Mouse (Mus musculus): ENCODE data around the gene Pax6. TPM values are rescaled to one million over a fixed set of nuclear protein-coding genes. Genes with fewer than 3 reads are reported as not detected.

Pax6 gene
- polyA plus RNA-seq, 1 experiment from 2014 or later, result 24.7 TPM

DNA sequence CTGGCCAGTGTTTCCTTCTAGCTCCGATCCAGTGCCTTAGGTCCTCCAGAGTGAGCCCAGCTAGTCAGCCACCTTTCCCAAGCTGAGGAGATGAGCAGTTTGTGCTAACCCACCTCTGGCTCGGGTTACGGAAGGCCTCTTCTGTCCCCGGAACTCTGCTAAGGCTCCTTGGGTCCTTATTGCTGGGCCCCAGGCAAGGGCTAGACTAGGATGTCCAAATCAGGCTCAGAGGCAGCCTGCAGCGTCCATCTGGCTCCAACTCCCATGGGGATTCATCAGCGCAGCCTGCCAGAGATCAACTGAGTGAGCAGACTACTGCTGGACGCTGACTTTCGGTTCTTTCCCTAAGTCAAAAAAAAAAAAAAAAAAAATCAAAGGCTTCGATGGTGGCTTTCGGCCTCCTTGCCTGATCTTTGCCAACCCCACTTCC, 4.9 kb downstream of the Pax6 start:
- peaks cover 99% of the 10 kb centered on the region for H3K27me3 ChIP-seq (ENCODE audit: insufficient read depth, poor library complexity, severe bottlenecking)
- H3K4me1 ChIP-seq (replicated peaks), result peaks cover 77% of the 10 kb centered on the region
- H3K27ac ChIP-seq, result peak overlapping the region; percentile 96
- 2% methylated on average over 10 of the region's 10 CpGs for WGBS
- peak overlapping the region; percentile 73 for H3K4me3 ChIP-seq
- peak; percentile 58 for DNase-seq (ENCODE audit: low spot score)
- H3K36me3 ChIP-seq, result no peaks in the 10 kb centered on the region
- no peaks in the 10 kb centered on the region for H3K9me3 ChIP-seq

DNA sequence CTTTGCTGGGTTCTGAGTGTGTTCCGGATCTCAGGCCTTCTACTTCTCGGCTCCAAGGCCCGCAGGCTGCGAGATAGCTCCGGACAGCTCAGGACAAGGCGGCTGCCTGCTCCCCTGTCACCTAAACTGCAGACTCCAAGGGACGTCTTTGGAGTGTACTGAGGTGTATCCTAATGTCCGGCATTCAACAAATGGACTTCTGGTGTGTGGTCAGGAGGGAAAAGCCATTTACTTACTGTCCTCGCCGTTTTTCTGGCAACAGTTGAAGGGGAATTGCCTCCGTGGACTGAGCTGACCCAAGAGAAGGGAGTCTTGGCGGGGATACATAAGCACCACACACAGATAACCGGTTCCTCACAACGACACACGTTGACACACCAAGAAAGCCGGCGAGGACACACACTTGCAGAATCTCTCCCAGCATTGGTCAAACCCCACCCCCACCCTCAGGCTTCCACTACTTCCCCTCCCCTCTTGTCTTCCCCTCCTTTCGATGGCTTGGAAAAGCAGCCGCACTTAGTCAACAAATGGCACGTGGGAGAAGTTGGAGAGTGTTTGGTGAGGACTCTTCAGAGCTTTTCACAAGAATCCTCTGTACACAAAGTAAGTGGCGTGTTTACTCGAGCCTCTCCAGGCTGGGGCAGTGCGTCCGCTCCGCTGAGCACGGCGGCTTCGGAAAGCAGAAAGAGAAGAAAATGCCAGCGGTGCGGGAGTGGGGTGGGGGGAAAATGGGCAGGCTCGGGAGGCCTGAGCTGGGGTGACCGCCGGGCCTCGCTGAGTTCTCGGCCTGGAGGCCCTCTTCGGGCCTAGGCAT, 5.6 kb downstream of the Pax6 start:
- Histone ChIP-seq H3K4me1 (replicated peaks) (peaks cover 77% of the 10 kb centered on the region), H3K4me3 (peak overlapping the region; percentile 73), H3K9me3 (no peaks in the 10 kb centered on the region), H3K27me3 (ENCODE audit: insufficient read depth, poor library complexity, severe bottlenecking) (peaks cover 99% of the 10 kb centered on the region), H3K36me3 (no peaks in the 10 kb centered on the region), H3K27ac (peak overlapping the region; percentile 96)
- DNase-seq (ENCODE audit: low spot score), result peak; percentile 64
- under 1% methylated on average over 36 of the region's 36 CpGs for WGBS

DNA sequence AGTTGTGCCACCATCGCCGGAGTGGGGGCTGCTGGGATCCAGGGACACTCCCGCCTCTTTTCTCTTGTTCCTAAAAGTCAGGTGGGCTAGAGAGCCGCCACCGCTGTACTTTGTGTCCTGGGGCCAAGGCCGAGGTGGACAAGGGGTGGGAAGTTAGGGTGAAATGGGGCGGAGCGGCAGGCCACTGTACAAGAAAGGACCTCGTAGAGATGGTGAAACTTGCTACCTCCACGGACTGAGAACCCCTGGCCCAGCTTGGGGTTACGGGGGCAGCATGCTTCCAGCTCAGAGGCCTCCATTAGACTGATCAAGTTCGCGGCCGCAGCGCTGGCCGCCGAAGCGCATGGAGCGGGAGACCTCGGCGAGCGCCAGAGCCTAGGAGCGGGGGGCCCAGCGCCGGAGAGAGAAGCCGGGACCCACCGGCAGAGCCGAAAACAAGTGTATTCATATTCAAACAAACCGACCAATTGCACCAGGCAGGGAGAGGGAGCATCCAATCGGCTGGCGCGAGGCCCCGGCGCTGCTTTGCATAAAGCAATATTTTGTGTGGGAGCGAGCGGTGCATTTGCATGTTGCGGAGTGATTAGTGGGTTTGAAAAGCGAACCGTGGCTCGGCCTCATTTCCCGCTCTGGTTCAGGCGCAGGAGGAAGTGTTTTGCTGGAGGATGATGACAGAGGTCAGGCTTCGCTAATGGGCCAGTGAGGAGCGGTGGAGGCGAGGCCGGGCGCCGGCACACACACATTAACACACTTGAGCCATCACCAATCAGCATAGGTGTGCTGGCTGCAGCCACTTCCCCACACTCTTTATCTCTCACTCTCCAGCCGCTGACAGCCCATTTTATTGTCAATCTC, 6.4 kb downstream of the Pax6 start:
- peak; percentile 92 for DNase-seq (ENCODE audit: low spot score)
- WGBS, result 0% methylated on average over 49 of the region's 49 CpGs
- H3K36me3 ChIP-seq, result no peaks in the 10 kb centered on the region
- peak overlapping the region; percentile 96 for H3K27ac ChIP-seq
- H3K9me3 ChIP-seq, result no peaks in the 10 kb centered on the region
- peaks cover 75% of the 10 kb centered on the region for H3K4me1 ChIP-seq (replicated peaks)
- peaks cover 99% of the 10 kb centered on the region for H3K27me3 ChIP-seq (ENCODE audit: insufficient read depth, poor library complexity, severe bottlenecking)
- peak overlapping the region; percentile 73 for H3K4me3 ChIP-seq

DNA sequence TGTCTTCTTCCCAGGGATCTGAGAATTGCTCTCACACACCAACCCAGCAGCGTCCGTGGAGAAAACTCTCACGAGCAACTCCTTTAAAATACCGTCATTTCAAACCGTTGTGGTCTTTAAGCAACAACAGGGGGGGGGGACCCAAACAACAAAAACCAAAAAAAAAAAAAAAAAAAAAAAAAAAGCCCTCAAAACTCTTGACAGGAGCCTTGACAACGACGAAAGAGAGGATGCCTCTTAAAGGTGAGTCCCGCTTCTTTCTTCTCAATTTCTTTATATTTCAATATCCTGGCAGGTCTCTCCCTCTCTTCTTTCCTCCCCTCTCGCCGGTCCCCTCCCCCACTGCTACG, 7.0 kb downstream of the Pax6 start:
- Histone ChIP-seq H3K4me3 (peak overlapping the region; percentile 73), H3K4me1 (replicated peaks) (peaks cover 77% of the 10 kb centered on the region), H3K9me3 (no peaks in the 10 kb centered on the region), H3K27me3 (ENCODE audit: insufficient read depth, poor library complexity, severe bottlenecking) (peaks cover 99% of the 10 kb centered on the region), H3K36me3 (no peaks in the 10 kb centered on the region), H3K27ac (peak overlapping the region; percentile 96)
- no peak for DNase-seq (ENCODE audit: low spot score)
- WGBS, result 0% methylated on average over 11 of the region's 11 CpGs

DNA sequence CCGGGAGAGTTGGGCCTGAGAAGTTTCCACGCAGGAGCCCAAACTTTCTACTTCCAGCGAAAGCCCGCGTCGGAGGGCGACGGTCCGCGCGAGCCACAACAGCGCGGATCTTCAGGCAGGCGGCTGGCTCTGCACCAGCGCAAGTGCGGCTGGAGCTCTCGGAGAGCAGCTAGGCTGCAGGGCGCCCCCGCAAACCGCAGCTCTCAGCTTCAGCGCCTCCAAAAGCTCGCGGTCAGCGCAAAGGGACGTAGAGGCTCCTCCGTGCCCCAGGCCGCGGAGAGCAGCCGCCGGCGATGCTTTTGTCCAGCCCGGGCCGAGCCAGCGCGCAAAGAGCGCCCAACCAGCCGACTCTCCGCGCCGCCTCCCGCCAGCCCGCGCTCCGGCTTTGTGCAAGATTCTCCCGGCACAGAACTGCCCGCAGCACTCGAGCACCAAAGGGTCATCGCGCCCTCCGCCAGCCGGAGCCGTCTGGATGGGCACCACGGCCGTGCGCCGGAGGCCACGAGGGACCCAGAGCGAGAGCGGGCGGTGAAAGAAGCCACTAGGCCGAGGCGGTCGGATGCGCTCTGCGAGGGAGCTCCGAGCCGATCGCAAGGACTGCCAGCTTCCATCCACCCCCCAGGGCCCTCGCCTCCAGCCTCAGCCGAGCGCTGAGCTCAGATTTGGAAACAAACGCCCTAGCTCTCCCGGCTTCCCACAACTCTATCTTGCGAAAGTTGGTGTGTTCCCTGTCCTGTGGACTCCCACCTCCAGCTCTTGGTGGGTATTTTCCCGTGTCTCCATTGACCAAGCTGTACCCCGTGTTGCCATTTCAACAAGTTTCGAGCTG, 7.6 kb downstream of the Pax6 start:
- whole genome bisulfite sequencing, result under 1% methylated on average over 77 of the region's 77 CpGs
- Histone ChIP-seq H3K4me1 (replicated peaks) (peaks cover 78% of the 10 kb centered on the region), H3K27ac (peak overlapping the region; percentile 96)

DNA sequence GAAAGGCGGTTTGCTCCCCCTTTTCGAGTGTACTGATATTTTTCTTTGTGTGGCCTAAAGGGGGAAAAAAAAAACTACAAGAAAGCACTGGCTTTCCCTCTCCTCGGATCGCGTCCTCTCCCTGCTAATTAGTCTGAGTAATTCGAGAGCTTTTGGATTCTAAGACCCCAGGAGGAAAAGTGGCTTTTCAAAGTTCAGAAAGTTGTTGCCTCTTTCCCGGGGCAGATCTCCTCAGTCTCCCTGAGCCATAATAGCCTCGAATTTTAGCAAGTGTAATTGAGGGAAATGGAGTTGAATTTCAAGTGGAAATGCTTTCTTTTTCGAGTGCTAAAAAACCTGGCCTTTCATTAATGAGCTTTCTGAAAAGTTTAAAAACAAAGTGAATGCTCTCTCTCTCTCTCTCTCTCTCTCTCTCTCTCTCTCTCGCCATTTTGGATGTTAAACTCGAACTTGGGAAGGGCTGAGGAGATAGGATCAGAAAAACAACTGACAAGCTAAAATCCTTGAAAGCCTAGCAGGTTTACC, 8.3 kb downstream of the Pax6 start:
- Histone ChIP-seq H3K4me1 (replicated peaks) (peaks cover 81% of the 10 kb centered on the region), H3K36me3 (no peaks in the 10 kb centered on the region), H3K4me3 (peak overlapping the region; percentile 73), H3K27me3 (ENCODE audit: insufficient read depth, poor library complexity, severe bottlenecking) (peaks cover 99% of the 10 kb centered on the region), H3K9me3 (no peaks in the 10 kb centered on the region), H3K27ac (peak overlapping the region; percentile 96)
- no peak for DNase-seq (ENCODE audit: low spot score)
- WGBS, result under 1% methylated on average over 11 of the region's 11 CpGs

More for the DNA sequence above, 7.6 kb downstream of the Pax6 start:
- Histone ChIP-seq H3K4me3 (peak overlapping the region; percentile 73), H3K9me3 (no peaks in the 10 kb centered on the region), H3K27me3 (ENCODE audit: insufficient read depth, poor library complexity, severe bottlenecking) (peaks cover 99% of the 10 kb centered on the region), H3K36me3 (no peaks in the 10 kb centered on the region)
- peak; percentile 80 for DNase-seq (ENCODE audit: low spot score)

DNA sequence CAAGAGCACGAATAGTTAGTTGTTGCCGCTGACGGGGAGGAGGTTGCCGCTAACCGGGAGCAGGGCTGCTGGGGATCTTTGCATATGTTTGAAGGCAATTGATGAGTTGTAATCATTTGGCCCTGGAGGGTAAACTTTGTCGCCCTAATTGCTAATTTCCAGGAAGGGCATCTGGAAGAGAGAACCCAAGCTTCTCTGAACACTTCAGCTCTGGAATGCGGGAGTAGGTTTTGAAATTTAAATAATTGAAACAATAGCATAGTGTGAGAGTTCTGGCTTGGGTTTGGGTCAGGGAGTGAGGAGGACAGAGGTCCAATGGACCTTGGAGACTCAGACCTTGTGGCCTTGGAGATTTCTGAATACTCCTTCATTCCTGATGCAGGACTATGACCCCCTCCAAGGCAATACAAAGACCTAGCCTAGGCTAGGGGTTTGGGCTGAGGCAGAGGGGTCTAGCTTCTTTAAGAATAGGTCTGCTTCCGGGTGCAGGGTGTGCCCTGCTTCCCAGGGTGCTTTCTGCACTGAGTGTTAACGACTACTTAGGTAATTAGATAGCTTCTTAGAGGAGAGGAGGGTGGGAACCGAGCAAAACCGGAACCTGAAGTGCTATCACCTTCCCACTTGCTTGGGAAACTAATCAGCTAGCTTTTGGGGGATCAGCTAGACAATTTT, 8.9 kb downstream of the Pax6 start:
- H3K36me3 ChIP-seq, result no peaks in the 10 kb centered on the region
- under 1% methylated on average over 11 of the region's 11 CpGs for WGBS
- no peaks in the 10 kb centered on the region for H3K9me3 ChIP-seq
- H3K4me1 ChIP-seq (replicated peaks), result peaks cover 81% of the 10 kb centered on the region
- peak overlapping the region; percentile 73 for H3K4me3 ChIP-seq
- H3K27ac ChIP-seq, result peak overlapping the region; percentile 96
- DNase-seq (ENCODE audit: low spot score), result peak; percentile 29
- peaks cover 99% of the 10 kb centered on the region for H3K27me3 ChIP-seq (ENCODE audit: insufficient read depth, poor library complexity, severe bottlenecking)

DNA sequence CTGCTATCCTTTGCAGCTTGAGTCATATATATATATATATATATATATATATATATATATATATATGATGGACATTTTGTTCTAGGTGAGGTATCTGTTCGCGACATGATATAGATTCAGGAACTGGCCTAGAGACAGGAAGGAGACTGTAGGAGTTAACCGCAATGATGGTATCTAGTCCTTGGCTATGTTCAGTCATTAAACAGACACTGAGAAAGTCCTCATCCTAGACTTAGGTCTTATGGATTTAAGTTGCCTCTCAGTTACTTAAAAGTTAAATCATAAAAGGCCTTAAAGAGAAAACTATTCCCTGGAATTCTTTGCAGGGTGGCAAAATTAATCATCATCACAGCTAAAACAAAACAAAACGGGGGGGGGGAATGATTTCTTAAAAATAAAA, 9.6 kb downstream of the Pax6 start:
- H3K27ac ChIP-seq, result peak overlapping the region; percentile 79; the same call in 1 of the 2 replicates

DNA sequence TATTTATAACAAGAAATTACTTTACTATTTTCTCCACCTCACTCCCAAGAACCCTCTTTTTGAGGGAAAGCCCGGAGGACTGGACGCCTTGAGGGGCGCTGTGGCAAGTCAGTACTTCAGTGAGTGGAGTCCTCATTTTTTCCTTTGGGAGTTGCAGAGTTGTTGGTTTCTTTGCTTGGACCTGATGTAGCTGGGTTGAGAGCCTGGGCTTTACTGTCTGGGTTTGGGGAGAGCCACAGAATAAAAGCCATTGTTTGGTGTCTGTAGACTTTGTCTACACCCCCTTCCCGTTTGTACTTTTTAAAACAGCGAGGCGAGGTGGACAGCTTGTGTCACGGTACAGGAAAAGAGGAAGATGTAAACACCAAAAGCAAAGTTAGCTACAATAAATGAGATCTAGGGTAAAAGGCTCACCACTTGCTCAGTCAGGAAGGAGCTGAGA, 10.2 kb downstream of the Pax6 start:
- H3K27ac ChIP-seq, result peak overlapping the region; percentile 79
- H3K9me3 ChIP-seq, result no peaks in the 10 kb centered on the region
- WGBS, result 0% methylated on average over 7 of the region's 7 CpGs
- no peaks in the 10 kb centered on the region for H3K36me3 ChIP-seq
- peaks cover 74% of the 10 kb centered on the region for H3K4me1 ChIP-seq (replicated peaks)
- H3K4me3 ChIP-seq, result peak overlapping the region; percentile 73
- peaks cover 99% of the 10 kb centered on the region for H3K27me3 ChIP-seq (ENCODE audit: insufficient read depth, poor library complexity, severe bottlenecking)
- DNase-seq (ENCODE audit: low spot score), result peak; percentile 40

More for the DNA sequence above, 9.6 kb downstream of the Pax6 start:
- Histone ChIP-seq H3K4me1 (replicated peaks) (peaks cover 80% of the 10 kb centered on the region), H3K36me3 (no peaks in the 10 kb centered on the region), H3K9me3 (no peaks in the 10 kb centered on the region), H3K4me3 (peak overlapping the region; percentile 73), H3K27me3 (ENCODE audit: insufficient read depth, poor library complexity, severe bottlenecking) (peaks cover 99% of the 10 kb centered on the region)
- under 1% methylated on average over 4 of the region's 4 CpGs for WGBS
- no peak for DNase-seq (ENCODE audit: low spot score)

DNA sequence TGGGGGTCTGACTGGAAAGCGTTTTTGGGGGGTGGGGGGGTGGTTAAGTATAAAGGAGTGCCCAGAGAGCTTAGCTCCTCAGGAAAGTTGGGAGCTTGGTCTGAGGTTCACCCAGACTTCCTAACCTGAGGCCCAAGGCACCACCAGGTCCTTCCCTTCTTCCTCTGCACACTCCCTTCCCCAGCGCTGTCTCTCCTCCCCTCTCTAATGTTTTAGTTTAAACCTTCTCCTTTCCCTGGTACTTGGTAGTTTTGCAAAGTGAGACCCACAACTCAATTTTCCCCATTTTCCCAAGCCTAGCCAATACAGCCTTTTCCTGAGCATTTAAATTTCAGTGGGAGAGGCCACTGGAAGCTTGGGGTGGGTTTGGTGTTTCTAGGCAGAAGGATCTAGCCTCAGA, 10.6 kb downstream of the Pax6 start:
- 0% methylated on average over 2 of the region's 2 CpGs for WGBS
- Histone ChIP-seq H3K4me3 (peak overlapping the region; percentile 73), H3K27me3 (ENCODE audit: insufficient read depth, poor library complexity, severe bottlenecking) (peaks cover 99% of the 10 kb centered on the region), H3K27ac (peak overlapping the region; percentile 79), H3K36me3 (no peaks in the 10 kb centered on the region), H3K4me1 (replicated peaks) (peaks cover 70% of the 10 kb centered on the region), H3K9me3 (no peaks in the 10 kb centered on the region)
- DNase-seq (ENCODE audit: low spot score), result no peak

DNA sequence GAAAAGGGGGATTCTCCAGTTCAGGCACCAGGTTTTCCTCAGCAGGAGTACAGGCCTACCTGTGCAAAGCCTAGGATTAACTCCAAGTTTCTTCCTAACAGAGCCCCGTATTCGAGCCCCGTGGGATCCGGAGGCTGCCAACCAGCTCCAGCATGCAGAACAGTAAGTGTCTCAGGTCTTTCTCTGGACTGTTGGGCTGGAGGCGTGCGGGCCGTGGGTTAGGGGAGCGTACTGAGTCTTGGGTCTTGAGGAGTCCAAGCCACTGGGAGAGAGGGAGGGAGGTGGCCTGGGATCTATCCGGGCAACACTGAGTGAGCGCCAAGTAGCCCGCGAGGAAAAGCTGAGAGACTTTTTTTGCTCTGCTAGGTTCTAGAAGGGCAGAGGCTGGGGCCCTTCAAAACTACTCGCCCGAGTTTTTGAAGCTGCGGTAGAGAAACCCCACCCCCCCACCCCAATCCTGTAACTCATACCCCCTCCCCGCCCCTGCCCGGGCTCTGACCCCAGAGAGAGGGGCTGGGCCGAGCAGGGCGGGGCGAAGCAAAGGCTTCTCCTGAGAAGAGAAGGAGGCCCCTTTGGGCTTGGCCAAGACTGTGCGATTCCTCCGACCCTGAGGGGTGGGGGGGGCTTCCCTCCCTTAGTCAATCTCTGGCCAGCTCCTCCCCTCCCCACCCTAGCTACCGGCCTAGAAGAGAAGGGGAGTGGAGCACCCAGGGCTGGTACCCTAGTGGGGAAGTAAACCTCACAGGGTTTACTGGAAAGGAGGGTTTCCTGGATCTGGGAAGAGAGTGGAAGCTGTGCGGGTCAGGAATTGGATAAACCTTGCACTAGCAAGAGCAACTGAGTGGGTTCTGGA, 11.7 kb downstream of the Pax6 start:
- Histone ChIP-seq H3K4me3 (peak overlapping the region; percentile 73), H3K9me3 (no peaks in the 10 kb centered on the region), H3K27me3 (ENCODE audit: insufficient read depth, poor library complexity, severe bottlenecking) (peaks cover 99% of the 10 kb centered on the region), H3K27ac (peak overlapping the region; percentile 79), H3K4me1 (replicated peaks) (peaks cover 60% of the 10 kb centered on the region), H3K36me3 (peaks cover 7% of the 10 kb centered on the region; the same call in 1 of the 2 replicates)
- WGBS, result under 1% methylated on average over 24 of the region's 24 CpGs
- DNase-seq (ENCODE audit: low spot score), result peak; percentile 61
